Mouse (Mus musculus): ENCODE measurements around the gene Emc1. TPM values are rescaled to one million over a fixed set of nuclear protein-coding genes. Genes with fewer than 3 reads are reported as not detected.

The Emc1 gene
- total RNA-seq, 2 experiments from 2014 or later: 53.9 to 58.1 TPM

- DNase-seq (ENCODE audit: low spot score in 2 of 2): no peak
Measured at GRCm38 (mm10) chr4:139422409-139422808, 70.0 kb downstream of the Emc1 start.

GRCm38 (mm10) chr4:139423270-139423669 lies 70.9 kb downstream of the Emc1 start:
- DNase-seq (ENCODE audit: low spot score in 2 of 2): no peak

Small RNA genes lying within 50 kb of the gene (microRNA-seq; reads per million reads assigned to microRNA genes)
- not detected for gene Gm24245
- gene Gm25732: 1.1 reads per million

Other genes starting within 250 kb of the Emc1 start
- gene Minos1, start 221.5 kb upstream of the Emc1 start, total RNA-seq (2021): 100 to 1,000 TPM; 352 to 357 TPM
- gene Capzb, start 159.7 kb upstream of the Emc1 start, total RNA-seq (2021): 100 to 1,000 TPM; 343 to 361 TPM
- gene Pqlc2, start 41.9 kb upstream of the Emc1 start, total RNA-seq (2021): 10 to 100 TPM in 1 of 2 experiments, 1 to 10 TPM in 1; 9.8 to 10.6 TPM
- gene Akr7a5, start 41.8 kb upstream of the Emc1 start, total RNA-seq (2021): 10 to 100 TPM; 63.6 to 67.5 TPM
- gene Mrto4, start within 50 bp of the Emc1 start, total RNA-seq (2021): 10 to 100 TPM; 71.0 to 71.8 TPM
- gene Ubr4, start within 50 bp of the Emc1 start, total RNA-seq (2021): 100 to 1,000 TPM; 114 to 124 TPM
- gene Iffo2, start 178.0 kb downstream of the Emc1 start, total RNA-seq (2021): 10 to 100 TPM; 17.6 to 17.8 TPM

Measured in adrenal gland, postnatal 4 days (tissue).